Mouse (Mus musculus): ENCODE measurements around the gene Siah2. TPM values are rescaled to one million over a fixed set of nuclear protein-coding genes. Genes with fewer than 3 reads are reported as not detected.
A peak's percentile ranks its signal among the peaks of the same experiment; 100 is the strongest.

Siah2 gene
- polyA plus RNA-seq, 1 experiment from 2014 or later, result 8.4 TPM

GRCm38 (mm10) chr3:58663970-58664369 is 28.2 kb downstream of the Siah2 start:
- Histone ChIP-seq H3K4me2 (ENCODE audit: low read length) (no peak overlapping the region), H3K9ac (ENCODE audit: low read length) (no peak overlapping the region), H3K4me3 (ENCODE audit: control insufficient read depth in 1 of 2, insufficient read depth in 1 of 2, low read depth in 1 of 2, low read length in 2 of 2) (no peak overlapping the region), H3K4me1 (ENCODE audit: control insufficient read depth in 2 of 2, insufficient read depth in 2 of 2, low read length in 2 of 2) (no peaks in the 10 kb centered on the region), H3K27ac (replicated peaks in 1 of 2; ENCODE audit: control insufficient read depth in 1 of 2, insufficient read depth in 1 of 2, low read depth in 2 of 2, low read length in 2 of 2) (no peak overlapping the region), H3K27me3 (ENCODE audit: control insufficient read depth, insufficient read depth, low read length) (no peaks in the 10 kb centered on the region), H3K9me3 (ENCODE audit: control insufficient read depth, low read length) (peaks cover 5% of the 10 kb centered on the region; the same call in 1 of the 2 replicates), H3K36me3 (ENCODE audit: control insufficient read depth, insufficient read depth, low read length) (no peaks in the 10 kb centered on the region)
- 90% methylated on average over 7 of the region's 7 CpGs for WGBS
- no peak for ATAC-seq (ENCODE audit: insufficient number of reproducible peaks, insufficient read depth, low FRiP score, low read depth)

GRCm38 (mm10) chr3:58660636-58661035 is 31.6 kb downstream of the Siah2 start:
- Histone ChIP-seq H3K4me3 (ENCODE audit: control insufficient read depth in 1 of 2, insufficient read depth in 1 of 2, low read depth in 1 of 2, low read length in 2 of 2) (no peak overlapping the region), H3K36me3 (ENCODE audit: control insufficient read depth, insufficient read depth, low read length) (no peaks in the 10 kb centered on the region), H3K9me3 (ENCODE audit: control insufficient read depth, low read length) (no peaks in the 10 kb centered on the region), H3K27me3 (ENCODE audit: control insufficient read depth, insufficient read depth, low read length) (no peaks in the 10 kb centered on the region), H3K9ac (ENCODE audit: low read length) (no peak overlapping the region), H3K4me1 (ENCODE audit: control insufficient read depth in 2 of 2, insufficient read depth in 2 of 2, low read length in 2 of 2) (no peaks in the 10 kb centered on the region), H3K4me2 (ENCODE audit: low read length) (no peak overlapping the region), H3K27ac (replicated peaks in 1 of 2; ENCODE audit: control insufficient read depth in 1 of 2, insufficient read depth in 1 of 2, low read depth in 2 of 2, low read length in 2 of 2) (no peak overlapping the region)
- no peak for ATAC-seq (ENCODE audit: insufficient number of reproducible peaks, insufficient read depth, low FRiP score, low read depth)
- 89% methylated on average over 4 of the region's 4 CpGs for WGBS

- Histone ChIP-seq H3K4me2 (ENCODE audit: low read length) (no peak overlapping the region), H3K9ac (ENCODE audit: low read length) (no peak overlapping the region), H3K27me3 (ENCODE audit: control insufficient read depth, insufficient read depth, low read length) (no peaks in the 10 kb centered on the region), H3K36me3 (ENCODE audit: control insufficient read depth, insufficient read depth, low read length) (no peaks in the 10 kb centered on the region), H3K9me3 (ENCODE audit: control insufficient read depth, low read length) (no peaks in the 10 kb centered on the region), H3K4me3 (ENCODE audit: control insufficient read depth in 1 of 2, insufficient read depth in 1 of 2, low read depth in 1 of 2, low read length in 2 of 2) (no peak overlapping the region), H3K4me1 (ENCODE audit: control insufficient read depth in 2 of 2, insufficient read depth in 2 of 2, low read length in 2 of 2) (no peaks in the 10 kb centered on the region), H3K27ac (replicated peaks in 1 of 2; ENCODE audit: control insufficient read depth in 1 of 2, insufficient read depth in 1 of 2, low read depth in 2 of 2, low read length in 2 of 2) (no peak overlapping the region)
- ATAC-seq (ENCODE audit: insufficient number of reproducible peaks, insufficient read depth, low FRiP score, low read depth), result no peak
- WGBS, result 17% methylated on average over 2 of the region's 2 CpGs
These were observed 34.8 kb downstream of the Siah2 start for GRCm38 (mm10) chr3:58657356-58657755.

- 0 out of 2 replicates have a peak, but pooled peaks have one; percentile 26 for ATAC-seq (ENCODE audit: insufficient number of reproducible peaks, insufficient read depth, low FRiP score, low read depth)
These were observed 36.7 kb downstream of the Siah2 start for GRCm38 (mm10) chr3:58655362-58656130.

GRCm38 (mm10) chr3:58653907-58654306 is 38.3 kb downstream of the Siah2 start:
- Histone ChIP-seq H3K9ac (ENCODE audit: low read length) (no peak overlapping the region), H3K27ac (replicated peaks in 1 of 2; ENCODE audit: control insufficient read depth in 1 of 2, insufficient read depth in 1 of 2, low read depth in 2 of 2, low read length in 2 of 2) (no peak overlapping the region), H3K4me1 (ENCODE audit: control insufficient read depth in 2 of 2, insufficient read depth in 2 of 2, low read length in 2 of 2) (no peaks in the 10 kb centered on the region), H3K27me3 (ENCODE audit: control insufficient read depth, insufficient read depth, low read length) (no peaks in the 10 kb centered on the region), H3K4me2 (ENCODE audit: low read length) (no peak overlapping the region), H3K4me3 (ENCODE audit: control insufficient read depth in 1 of 2, insufficient read depth in 1 of 2, low read depth in 1 of 2, low read length in 2 of 2) (no peak overlapping the region), H3K36me3 (ENCODE audit: control insufficient read depth, insufficient read depth, low read length) (no peaks in the 10 kb centered on the region), H3K9me3 (ENCODE audit: control insufficient read depth, low read length) (no peaks in the 10 kb centered on the region)
- no peak for ATAC-seq (ENCODE audit: insufficient number of reproducible peaks, insufficient read depth, low FRiP score, low read depth)
- WGBS, result 44% methylated on average over 5 of the region's 5 CpGs

More at GRCm38 (mm10) chr3:58655362-58656130, 36.7 kb downstream of the Siah2 start:
- Histone ChIP-seq H3K36me3 (ENCODE audit: control insufficient read depth, insufficient read depth, low read length) (no peaks in the 10 kb centered on the region), H3K9me3 (ENCODE audit: control insufficient read depth, low read length) (no peaks in the 10 kb centered on the region), H3K4me2 (ENCODE audit: low read length) (peak overlapping the region; percentile 34), H3K4me1 (ENCODE audit: control insufficient read depth in 2 of 2, insufficient read depth in 2 of 2, low read length in 2 of 2) (no peaks in the 10 kb centered on the region), H3K4me3 (ENCODE audit: control insufficient read depth in 1 of 2, insufficient read depth in 1 of 2, low read depth in 1 of 2, low read length in 2 of 2) (peak overlapping the region in 1 of 2 experiments; percentile 15; a peak in 1 of 4 replicates), H3K27me3 (ENCODE audit: control insufficient read depth, insufficient read depth, low read length) (no peaks in the 10 kb centered on the region), H3K9ac (ENCODE audit: low read length) (no peak overlapping the region), H3K27ac (replicated peaks in 1 of 2; ENCODE audit: control insufficient read depth in 1 of 2, insufficient read depth in 1 of 2, low read depth in 2 of 2, low read length in 2 of 2) (no peak overlapping the region)
- whole genome bisulfite sequencing, result 50% methylated on average over 17 of the region's 17 CpGs

- no peak overlapping the region for H3K4me2 ChIP-seq (ENCODE audit: low read length)
- H3K4me3 ChIP-seq (ENCODE audit: control insufficient read depth in 1 of 2, insufficient read depth in 1 of 2, low read depth in 1 of 2, low read length in 2 of 2), result no peak overlapping the region
- no peaks in the 10 kb centered on the region for H3K36me3 ChIP-seq (ENCODE audit: control insufficient read depth, insufficient read depth, low read length)
- no peak for ATAC-seq (ENCODE audit: insufficient number of reproducible peaks, insufficient read depth, low FRiP score, low read depth)
- no peaks in the 10 kb centered on the region for H3K9me3 ChIP-seq (ENCODE audit: control insufficient read depth, low read length)
- no peak overlapping the region for H3K9ac ChIP-seq (ENCODE audit: low read length)
- 35% methylated on average over 4 of the region's 4 CpGs for WGBS
- no peaks in the 10 kb centered on the region for H3K27me3 ChIP-seq (ENCODE audit: control insufficient read depth, insufficient read depth, low read length)
- no peak overlapping the region for H3K27ac ChIP-seq (replicated peaks in 1 of 2; ENCODE audit: control insufficient read depth in 1 of 2, insufficient read depth in 1 of 2, low read depth in 2 of 2, low read length in 2 of 2)
- no peaks in the 10 kb centered on the region for H3K4me1 ChIP-seq (ENCODE audit: control insufficient read depth in 2 of 2, insufficient read depth in 2 of 2, low read length in 2 of 2)
These were observed 41.9 kb downstream of the Siah2 start for GRCm38 (mm10) chr3:58650328-58650727.

GRCm38 (mm10) chr3:58647179-58647578 is 45.0 kb downstream of the Siah2 start:
- H3K4me2 ChIP-seq (ENCODE audit: low read length), result no peak overlapping the region
- no peaks in the 10 kb centered on the region for H3K36me3 ChIP-seq (ENCODE audit: control insufficient read depth, insufficient read depth, low read length)
- H3K9me3 ChIP-seq (ENCODE audit: control insufficient read depth, low read length), result no peaks in the 10 kb centered on the region
- H3K4me1 ChIP-seq (ENCODE audit: control insufficient read depth in 2 of 2, insufficient read depth in 2 of 2, low read length in 2 of 2), result no peaks in the 10 kb centered on the region
- 83% methylated on average over 2 of the region's 2 CpGs for WGBS
- no peaks in the 10 kb centered on the region for H3K27me3 ChIP-seq (ENCODE audit: control insufficient read depth, insufficient read depth, low read length)
- H3K9ac ChIP-seq (ENCODE audit: low read length), result no peak overlapping the region
- ATAC-seq (ENCODE audit: insufficient number of reproducible peaks, insufficient read depth, low FRiP score, low read depth), result no peak
- no peak overlapping the region for H3K27ac ChIP-seq (replicated peaks in 1 of 2; ENCODE audit: control insufficient read depth in 1 of 2, insufficient read depth in 1 of 2, low read depth in 2 of 2, low read length in 2 of 2)
- H3K4me3 ChIP-seq (ENCODE audit: control insufficient read depth in 1 of 2, insufficient read depth in 1 of 2, low read depth in 1 of 2, low read length in 2 of 2), result no peak overlapping the region

GRCm38 (mm10) chr3:58646180-58646579 is 46.0 kb downstream of the Siah2 start:
- 63% methylated on average over 4 of the region's 4 CpGs for WGBS

More at GRCm38 (mm10) chr3:58646180-58646579, 46.0 kb downstream of the Siah2 start:
- no peak overlapping the region for H3K4me2 ChIP-seq (ENCODE audit: low read length)
- H3K9me3 ChIP-seq (ENCODE audit: control insufficient read depth, low read length), result no peaks in the 10 kb centered on the region
- H3K36me3 ChIP-seq (ENCODE audit: control insufficient read depth, insufficient read depth, low read length), result no peaks in the 10 kb centered on the region
- no peak overlapping the region for H3K4me3 ChIP-seq (ENCODE audit: control insufficient read depth in 1 of 2, insufficient read depth in 1 of 2, low read depth in 1 of 2, low read length in 2 of 2)
- ATAC-seq (ENCODE audit: insufficient number of reproducible peaks, insufficient read depth, low FRiP score, low read depth), result no peak
- no peak overlapping the region for H3K27ac ChIP-seq (replicated peaks in 1 of 2; ENCODE audit: control insufficient read depth in 1 of 2, insufficient read depth in 1 of 2, low read depth in 2 of 2, low read length in 2 of 2)
- no peak overlapping the region for H3K9ac ChIP-seq (ENCODE audit: low read length)
- no peaks in the 10 kb centered on the region for H3K27me3 ChIP-seq (ENCODE audit: control insufficient read depth, insufficient read depth, low read length)
- no peaks in the 10 kb centered on the region for H3K4me1 ChIP-seq (ENCODE audit: control insufficient read depth in 2 of 2, insufficient read depth in 2 of 2, low read length in 2 of 2)
